Mouse (Mus musculus): ENCODE measurements around the gene Hba-x. TPM values are rescaled to one million over a fixed set of nuclear protein-coding genes. Genes with fewer than 3 reads are reported as not detected.

The Hba-x gene
- polyA plus RNA-seq (2012; rRNA removed) (70.0 and 113 TPM in 2 replicates), polyA plus RNA-seq (2014; fragmentation: Nextera tagmentation; extraction: Ambion mirVana) (197 and 201 TPM in 2 replicates)

- H3K27me3 ChIP-seq (ENCODE audit: control insufficient read depth, insufficient read depth, low read length), result no peaks in the 10 kb centered on the region; the same call in 1 of the 2 replicates
- 70% methylated on average over 3 of the region's 3 CpGs for WGBS
- H3K9ac ChIP-seq (ENCODE audit: low read depth, low read length, severe bottlenecking), result no peak within 1 kb of the TSS
- H3K4me2 ChIP-seq (replicated peaks; ENCODE audit: low read depth, low read length, severe bottlenecking), result no peak within 1 kb of the TSS
- ATAC-seq (ENCODE audit: low FRiP score, low read depth) (no peak), DNase-seq (ENCODE audit: low spot score) (no peak)
- no peak within 1 kb of the TSS for H3K4me3 ChIP-seq (replicated peaks; ENCODE audit: low read length)
- no peaks in the 10 kb centered on the region for H3K4me1 ChIP-seq (ENCODE audit: control insufficient read depth, insufficient read depth, low read length)
- H3K27ac ChIP-seq (replicated peaks; ENCODE audit: low read depth, low read length), result no peak within 1 kb of the TSS
- H3K9me3 ChIP-seq (ENCODE audit: control insufficient read depth, low read length), result no peaks in the 10 kb centered on the region
- no peaks in the 10 kb centered on the region for H3K36me3 ChIP-seq (ENCODE audit: control insufficient read depth, insufficient read depth, low read length)
- TF ChIP-seq POLR2A (IDR thresholded peaks at IDR 0.05; ENCODE audit: borderline replicate concordance, extremely low read depth, insufficient read depth, insufficient read length), result no peak
Observed at GRCm38 (mm10) chr11:32276347-32276746, at the start of gene Hba-x. Gene Hba-x (plus strand): TSS chr11:32276400.

- peaks cover 40% of the 10 kb centered on the region for H3K4me1 ChIP-seq (ENCODE audit: control insufficient read depth, insufficient read depth, low read length)
- peak overlapping the region; percentile 81 for H3K9ac ChIP-seq (ENCODE audit: low read depth, low read length, severe bottlenecking)
- H3K27me3 ChIP-seq (ENCODE audit: control insufficient read depth, insufficient read depth, low read length), result no peaks in the 10 kb centered on the region
- peak overlapping the region; percentile 68 for H3K4me3 ChIP-seq (replicated peaks; ENCODE audit: low read length)
- no peak for DNase-seq (ENCODE audit: low spot score)
- H3K36me3 ChIP-seq (ENCODE audit: control insufficient read depth, insufficient read depth, low read length), result peaks cover 30% of the 10 kb centered on the region
- peak overlapping the region; percentile 87 for H3K4me2 ChIP-seq (replicated peaks; ENCODE audit: low read depth, low read length, severe bottlenecking)
- ATAC-seq (ENCODE audit: low FRiP score, low read depth), result no peak
- no peak for TF ChIP-seq POLR2A (IDR thresholded peaks at IDR 0.05; ENCODE audit: borderline replicate concordance, extremely low read depth, insufficient read depth, insufficient read length)
- no peaks in the 10 kb centered on the region for H3K9me3 ChIP-seq (ENCODE audit: control insufficient read depth, low read length)
- H3K27ac ChIP-seq (replicated peaks; ENCODE audit: low read depth, low read length), result peak overlapping the region; percentile 88; the same call in 1 of the 2 replicates
- WGBS, result 56% methylated on average over 1 of the region's 1 CpGs
Observed at GRCm38 (mm10) chr11:32227041-32227440, 49.2 kb upstream of the Hba-x start.

GRCm38 (mm10) chr11:32227555-32227954, 48.6 kb upstream of the Hba-x start:
- no peaks in the 10 kb centered on the region for H3K9me3 ChIP-seq (ENCODE audit: control insufficient read depth, low read length)
- H3K27ac ChIP-seq (replicated peaks; ENCODE audit: low read depth, low read length), result no peak overlapping the region
- no peak overlapping the region for H3K4me3 ChIP-seq (replicated peaks; ENCODE audit: low read length)
- 91% methylated on average over 9 of the region's 9 CpGs for WGBS
- peak overlapping the region; percentile 81; the same call in 1 of the 2 replicates for H3K9ac ChIP-seq (ENCODE audit: low read depth, low read length, severe bottlenecking)
- peak overlapping the region; percentile 87; the same call in 1 of the 2 replicates for H3K4me2 ChIP-seq (replicated peaks; ENCODE audit: low read depth, low read length, severe bottlenecking)
- DNase-seq (ENCODE audit: low spot score) (no peak), ATAC-seq (ENCODE audit: low FRiP score, low read depth) (no peak)
- H3K4me1 ChIP-seq (ENCODE audit: control insufficient read depth, insufficient read depth, low read length), result peaks cover 37% of the 10 kb centered on the region
- no peaks in the 10 kb centered on the region for H3K27me3 ChIP-seq (ENCODE audit: control insufficient read depth, insufficient read depth, low read length)
- H3K36me3 ChIP-seq (ENCODE audit: control insufficient read depth, insufficient read depth, low read length), result peaks cover 35% of the 10 kb centered on the region
- TF ChIP-seq POLR2A (IDR thresholded peaks at IDR 0.05; ENCODE audit: borderline replicate concordance, extremely low read depth, insufficient read depth, insufficient read length), result no peak

- H3K27me3 ChIP-seq (ENCODE audit: control insufficient read depth, insufficient read depth, low read length), result no peaks in the 10 kb centered on the region
- no peak overlapping the region for H3K27ac ChIP-seq (replicated peaks; ENCODE audit: low read depth, low read length)
- no peak for DNase-seq (ENCODE audit: low spot score)
- no peak overlapping the region for H3K9ac ChIP-seq (ENCODE audit: low read depth, low read length, severe bottlenecking)
- no peaks in the 10 kb centered on the region for H3K9me3 ChIP-seq (ENCODE audit: control insufficient read depth, low read length)
- no peak overlapping the region for H3K4me3 ChIP-seq (replicated peaks; ENCODE audit: low read length)
- WGBS, result 92% methylated on average over 3 of the region's 3 CpGs
- peaks cover 43% of the 10 kb centered on the region for H3K36me3 ChIP-seq (ENCODE audit: control insufficient read depth, insufficient read depth, low read length)
- H3K4me1 ChIP-seq (ENCODE audit: control insufficient read depth, insufficient read depth, low read length), result peaks cover 31% of the 10 kb centered on the region
- H3K4me2 ChIP-seq (replicated peaks; ENCODE audit: low read depth, low read length, severe bottlenecking), result no peak overlapping the region
- no peak for ATAC-seq (ENCODE audit: low FRiP score, low read depth)
- no peak for TF ChIP-seq POLR2A (IDR thresholded peaks at IDR 0.05; ENCODE audit: borderline replicate concordance, extremely low read depth, insufficient read depth, insufficient read length)
Observed at GRCm38 (mm10) chr11:32228292-32228845, 47.8 kb upstream of the Hba-x start.

GRCm38 (mm10) chr11:32230220-32230619, 46.0 kb upstream of the Hba-x start:
- DNase-seq (ENCODE audit: low spot score) (no peak), ATAC-seq (ENCODE audit: low FRiP score, low read depth) (no peak)
- no peak for TF ChIP-seq POLR2A (IDR thresholded peaks at IDR 0.05; ENCODE audit: borderline replicate concordance, extremely low read depth, insufficient read depth, insufficient read length)
- Histone ChIP-seq H3K27me3 (ENCODE audit: control insufficient read depth, insufficient read depth, low read length) (no peaks in the 10 kb centered on the region), H3K9ac (ENCODE audit: low read depth, low read length, severe bottlenecking) (no peak overlapping the region), H3K4me1 (ENCODE audit: control insufficient read depth, insufficient read depth, low read length) (peaks cover 16% of the 10 kb centered on the region), H3K4me3 (replicated peaks; ENCODE audit: low read length) (no peak overlapping the region), H3K36me3 (ENCODE audit: control insufficient read depth, insufficient read depth, low read length) (peaks cover 61% of the 10 kb centered on the region), H3K9me3 (ENCODE audit: control insufficient read depth, low read length) (no peaks in the 10 kb centered on the region), H3K4me2 (replicated peaks; ENCODE audit: low read depth, low read length, severe bottlenecking) (no peak overlapping the region), H3K27ac (replicated peaks; ENCODE audit: low read depth, low read length) (no peak overlapping the region)
- WGBS, result 85% methylated on average over 4 of the region's 4 CpGs

All from limb, embryonic 14.5 days (tissue).